Mouse (Mus musculus): ENCODE results near the gene Ccr10. TPM values are rescaled to one million over a fixed set of nuclear protein-coding genes. Genes with fewer than 3 reads are reported as not detected.

The Ccr10 gene
- 0.19 and 0.21 TPM in 2 replicates for polyA plus RNA-seq (2012; rRNA removed)

GRCm38 (mm10) chr11:101174851-101175628, at the start of gene Ccr10:
Ccr10 (minus strand) TSS chr11:101175443.
- no peak for DNase-seq (ENCODE audit: low spot score)

DNA sequence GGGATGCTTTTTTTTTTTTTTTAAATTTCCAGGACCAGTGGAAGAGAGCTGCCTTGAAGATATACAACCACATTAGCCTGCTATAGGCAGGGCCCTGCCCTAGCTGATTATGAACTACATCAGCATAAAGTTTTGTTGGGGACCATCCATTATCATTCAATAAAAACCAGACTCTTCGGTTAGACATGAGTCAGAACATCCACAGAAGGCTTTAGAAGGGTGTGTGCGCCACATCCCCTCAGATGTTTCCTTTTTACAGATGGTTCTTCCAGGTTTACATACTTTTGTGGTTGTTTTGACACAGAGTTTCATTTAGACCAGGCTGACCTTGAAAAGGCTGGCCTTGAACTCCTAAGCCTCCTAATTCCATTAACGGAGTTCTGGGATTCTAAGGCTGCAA, 49.1 kb upstream of the Ccr10 start:
- DNase-seq (ENCODE audit: low spot score): no peak

- DNase-seq (ENCODE audit: low spot score): no peak
These were observed 46.2 kb upstream of the Ccr10 start for GRCm38 (mm10) chr11:101221306-101221986.

DNA sequence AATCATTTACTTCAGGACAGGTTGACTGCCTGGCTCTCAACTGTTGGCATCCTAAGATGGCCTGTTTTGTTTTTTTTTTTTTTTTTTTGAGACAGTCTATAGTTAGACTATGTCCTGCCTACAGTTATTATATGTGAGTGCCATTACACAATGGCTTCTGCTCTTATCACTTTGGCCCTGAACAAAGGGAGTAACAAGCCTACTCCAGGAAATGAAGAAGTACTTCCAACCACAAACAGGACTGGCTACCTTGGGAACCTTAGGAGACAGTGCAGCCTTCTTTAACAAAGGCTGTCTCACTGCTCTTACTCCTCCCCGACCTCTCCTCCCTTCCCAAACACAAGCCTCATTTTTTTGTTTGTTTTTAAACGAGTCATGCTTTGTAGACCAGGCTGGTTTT, 45.6 kb upstream of the Ccr10 start:
- DNase-seq (ENCODE audit: low spot score): no peak

DNA sequence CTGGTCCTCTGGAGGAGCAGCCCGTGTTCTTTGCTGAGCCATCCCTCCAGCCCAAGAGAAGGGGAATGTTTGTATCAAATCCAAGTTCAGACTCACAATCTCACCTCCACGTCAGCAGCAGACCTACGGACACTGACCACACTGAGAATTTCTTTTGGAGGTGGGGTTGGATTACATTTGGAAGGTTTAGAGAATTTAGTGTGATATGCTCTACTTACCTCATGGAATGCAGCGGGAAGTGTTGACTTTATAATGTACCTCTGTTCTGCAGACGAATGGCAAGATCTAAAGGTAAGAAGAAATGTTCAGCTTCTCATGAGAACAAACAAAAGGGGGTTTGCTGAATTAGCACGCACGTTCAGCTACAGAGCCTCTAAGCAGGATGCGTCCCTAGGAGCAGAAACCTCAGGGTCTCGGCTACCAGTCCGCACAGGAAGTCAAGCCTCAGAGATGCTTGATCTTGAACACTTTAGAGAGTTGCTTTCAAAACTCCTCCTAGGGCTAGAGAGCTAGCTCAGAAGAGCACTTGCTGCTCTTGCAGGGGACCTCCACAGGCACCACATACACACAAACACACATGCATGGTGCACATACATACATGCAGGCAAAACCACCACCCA, 43.3 kb upstream of the Ccr10 start:
- no peak for DNase-seq (ENCODE audit: low spot score)

DNA sequence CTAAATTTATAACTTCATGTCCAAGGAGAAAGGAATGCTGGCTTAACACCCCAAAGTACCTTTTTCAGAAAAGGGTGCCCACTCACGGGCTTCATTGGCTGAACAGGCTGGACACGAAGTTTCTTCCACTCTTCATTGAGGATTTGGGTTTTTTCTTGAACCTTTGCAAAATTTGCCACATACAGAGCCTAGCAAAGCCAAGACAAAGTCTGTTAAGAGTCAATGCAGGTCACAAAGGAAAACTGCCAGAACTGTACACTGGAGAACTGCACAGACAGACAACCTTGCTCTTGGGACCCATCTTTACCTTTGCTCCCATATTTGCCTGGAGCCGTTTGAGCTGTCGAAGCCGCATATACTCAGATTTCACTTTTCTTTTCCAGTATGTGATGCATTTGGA, 41.7 kb upstream of the Ccr10 start:
- DNase-seq (ENCODE audit: low spot score): no peak

- DNase-seq (ENCODE audit: low spot score): no peak
These were observed 36.7 kb upstream of the Ccr10 start for GRCm38 (mm10) chr11:101211970-101212369.

- no peak for DNase-seq (ENCODE audit: low spot score)
These were observed 25.7 kb upstream of the Ccr10 start for GRCm38 (mm10) chr11:101200986-101201385.

GRCm38 (mm10) chr11:101199555-101199954, 24.3 kb upstream of the Ccr10 start:
- no peak for DNase-seq (ENCODE audit: low spot score)

DNA sequence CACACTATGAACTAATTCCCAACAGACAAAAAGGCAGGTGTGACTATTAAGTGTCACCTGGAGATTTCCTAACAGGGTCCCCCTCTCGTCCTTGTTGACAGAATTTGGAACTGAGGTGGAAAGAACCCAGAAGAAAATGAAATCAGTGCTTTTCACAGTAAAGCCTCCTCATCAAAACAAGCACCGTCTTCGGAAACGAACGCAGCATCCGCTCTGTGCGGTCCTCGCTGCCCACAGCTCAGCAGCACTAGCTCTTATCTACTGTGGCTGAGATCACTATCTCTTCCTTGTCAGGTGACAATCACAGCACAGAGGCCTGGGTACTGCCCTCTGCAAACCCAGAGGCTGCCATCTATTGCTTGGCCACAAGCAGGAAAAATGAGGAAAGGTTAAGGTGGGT, 20.9 kb upstream of the Ccr10 start:
- DNase-seq (ENCODE audit: low spot score): no peak

- DNase-seq (ENCODE audit: low spot score): no peak
These were observed 20.3 kb upstream of the Ccr10 start for GRCm38 (mm10) chr11:101195571-101195970.

GRCm38 (mm10) chr11:101195101-101195500, 19.9 kb upstream of the Ccr10 start:
- DNase-seq (ENCODE audit: low spot score): no peak

DNA sequence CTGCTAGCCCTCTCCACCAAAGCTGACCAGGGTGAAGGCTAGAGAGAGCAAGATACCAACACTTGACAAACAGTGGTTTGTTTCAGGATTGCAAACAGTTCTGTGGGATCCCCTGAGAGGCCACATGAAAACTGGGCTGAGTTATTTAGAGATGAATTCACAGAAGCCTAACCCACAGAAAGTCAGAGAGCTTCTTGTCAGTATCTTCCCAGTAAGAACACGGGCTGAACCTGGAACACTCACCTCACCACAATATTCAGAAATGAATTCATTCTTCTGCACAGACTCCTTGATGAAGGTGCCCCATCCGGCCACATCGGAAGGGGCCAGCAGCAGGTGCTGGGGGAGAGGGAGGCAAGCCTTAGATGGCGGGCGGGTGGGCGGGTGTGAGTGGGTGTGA, 19.4 kb upstream of the Ccr10 start:
- DNase-seq (ENCODE audit: low spot score): no peak

DNA sequence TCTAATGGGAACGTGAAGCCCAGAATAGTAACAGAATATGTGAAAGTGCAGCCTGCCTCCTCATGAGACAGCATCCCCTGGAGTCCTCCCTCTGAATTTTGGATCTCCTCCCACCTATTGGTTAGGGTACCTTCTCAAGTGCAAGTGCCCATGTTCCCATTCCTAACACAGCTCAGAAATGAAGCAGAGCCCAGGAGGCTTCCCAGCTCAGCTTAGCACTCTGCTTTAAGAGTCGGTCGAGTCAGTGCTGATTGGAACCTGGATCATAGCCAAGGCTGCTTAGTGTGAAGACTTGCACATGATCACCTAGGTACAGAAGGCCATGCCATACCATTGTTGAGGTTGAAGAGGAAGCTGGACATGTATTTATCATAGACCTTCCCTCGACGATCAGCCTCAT, 18.9 kb upstream of the Ccr10 start:
- no peak for DNase-seq (ENCODE audit: low spot score)

- no peak for DNase-seq (ENCODE audit: low spot score)
These were observed 17.8 kb upstream of the Ccr10 start for GRCm38 (mm10) chr11:101193076-101193475.

DNA sequence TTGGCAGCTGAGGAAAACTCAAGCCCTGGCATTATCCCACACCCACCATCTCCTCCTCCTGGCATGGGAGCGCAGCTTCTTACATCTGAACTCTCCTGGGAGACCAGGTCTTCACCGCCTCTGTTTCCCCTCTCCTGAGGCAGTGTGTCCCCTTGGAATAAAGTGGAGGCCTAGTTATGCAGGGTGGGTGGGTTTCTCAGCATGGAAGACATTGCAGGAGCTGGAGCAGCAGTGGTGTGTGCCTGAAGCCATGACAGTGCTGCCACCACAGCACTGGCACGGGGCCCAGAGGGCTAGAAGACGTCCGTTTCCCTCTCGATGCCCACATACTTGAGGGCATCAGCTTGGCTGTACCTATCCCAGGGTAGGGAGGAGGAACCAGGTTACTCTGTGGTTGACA, 17.4 kb upstream of the Ccr10 start:
- no peak for DNase-seq (ENCODE audit: low spot score)

- DNase-seq (ENCODE audit: low spot score): no peak
These were observed 16.8 kb upstream of the Ccr10 start for GRCm38 (mm10) chr11:101191919-101192470.

GRCm38 (mm10) chr11:101190913-101191907, 16.0 kb upstream of the Ccr10 start:
- no peak for DNase-seq (ENCODE audit: low spot score)

GRCm38 (mm10) chr11:101190181-101190912, 15.1 kb upstream of the Ccr10 start:
- DNase-seq (ENCODE audit: low spot score): no peak

- no peak for DNase-seq (ENCODE audit: low spot score)
These were observed 14.4 kb upstream of the Ccr10 start for GRCm38 (mm10) chr11:101189495-101190180.
